Mouse (Mus musculus): ENCODE measurements around the gene Ltf.

Ltf gene

DNA sequence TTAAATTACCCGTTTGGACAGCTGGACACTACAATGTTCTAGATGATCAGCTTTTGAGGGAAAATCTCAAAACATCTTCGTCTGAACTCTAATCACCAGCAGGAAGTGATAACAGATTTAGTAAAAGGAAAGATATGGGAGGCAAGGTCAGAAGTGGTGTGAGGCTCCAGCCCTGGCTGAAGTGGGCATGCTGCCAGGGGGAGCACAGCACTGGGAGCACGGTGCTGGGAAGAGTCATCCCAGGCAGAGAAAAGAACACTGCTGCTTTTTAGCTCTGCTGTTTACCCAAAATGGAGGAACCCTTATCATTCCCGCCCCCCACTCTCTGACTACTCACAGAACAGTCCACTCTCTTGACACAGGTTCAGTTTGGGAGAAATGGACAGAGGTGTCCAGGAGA is 20.9 kb downstream of the Ltf start:
- DNase-seq = peak; percentile 65 to 71

DNA sequence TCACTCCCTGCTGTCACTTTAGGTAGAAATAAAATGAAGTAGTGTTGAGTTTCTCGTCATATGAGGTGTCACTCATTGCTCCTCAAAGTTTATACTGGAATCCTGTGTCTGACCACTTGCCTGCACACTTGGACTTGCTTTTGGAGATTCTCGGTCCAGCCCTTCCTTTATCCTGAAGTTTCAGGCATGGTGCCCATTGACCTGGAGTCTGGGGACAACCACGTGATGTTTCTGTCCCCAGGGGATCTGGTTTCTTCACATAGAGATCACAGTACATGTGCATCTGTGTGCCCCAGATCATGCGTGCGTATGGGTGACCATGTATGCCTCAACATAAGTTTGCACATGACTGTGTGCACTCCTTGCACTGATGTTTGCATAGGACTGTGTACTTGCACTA is 23.2 kb downstream of the Ltf start:
- DNase-seq = no peak

DNA sequence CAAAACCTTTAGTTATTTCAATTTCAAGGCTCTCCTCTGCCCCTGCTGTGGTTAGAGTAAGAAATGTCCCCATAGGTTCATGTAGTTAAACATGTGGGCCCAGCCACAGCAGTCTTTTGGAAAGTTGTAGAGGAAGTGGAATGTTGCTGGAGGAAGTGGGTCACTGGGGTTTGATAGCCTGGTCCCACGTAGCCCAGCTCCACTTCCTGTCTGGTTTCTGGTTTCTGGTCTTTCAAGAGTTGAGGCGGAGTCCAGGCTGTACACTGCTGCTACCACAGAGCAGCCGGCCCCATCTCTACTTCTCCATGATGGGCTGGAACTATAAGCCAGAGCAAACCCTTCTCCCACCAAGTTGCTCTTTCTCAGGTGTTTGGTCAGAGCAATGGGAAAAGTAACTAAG is 27.2 kb downstream of the Ltf start:
- no peak for DNase-seq

DNA sequence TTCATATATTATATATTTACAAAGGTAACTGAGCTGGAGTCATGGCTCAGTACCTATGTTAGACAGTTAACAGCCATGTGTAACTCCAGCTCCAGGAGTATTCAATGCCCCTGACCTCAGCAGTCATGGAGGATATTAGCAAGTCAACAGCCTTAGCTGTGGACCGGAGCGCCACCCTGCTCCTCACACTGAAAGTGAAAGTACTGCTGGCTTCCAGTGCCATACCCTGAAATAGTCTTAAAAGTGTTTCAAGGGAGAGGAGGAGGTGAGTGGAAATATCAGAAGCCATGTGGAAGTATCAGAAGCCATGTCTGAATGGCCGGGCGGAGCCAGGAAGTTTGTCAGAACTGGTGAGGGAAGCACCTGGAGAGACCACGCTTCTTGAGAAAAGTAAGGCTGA is 28.2 kb downstream of the Ltf start:
- DNase-seq = no peak

DNA sequence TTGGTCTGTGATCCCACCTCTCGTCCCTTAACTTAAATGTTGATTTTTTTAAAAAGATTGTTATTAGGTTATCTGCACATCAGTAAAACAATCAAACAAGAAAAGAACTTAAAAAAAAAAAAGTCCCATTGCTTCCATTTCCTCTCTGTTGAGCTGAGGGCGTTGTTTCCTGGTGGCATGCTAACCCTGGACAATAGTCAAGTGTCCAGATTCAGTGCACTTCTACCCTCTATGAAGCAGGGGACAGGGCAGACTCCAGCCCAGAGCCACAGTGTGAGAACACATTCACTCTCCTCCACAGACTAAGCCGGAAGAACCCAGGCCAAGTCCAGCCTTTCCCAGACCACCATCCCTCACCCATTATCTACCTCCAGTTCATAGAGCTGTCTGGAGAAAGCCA is 29.4 kb downstream of the Ltf start:
- no peak for DNase-seq

DNA sequence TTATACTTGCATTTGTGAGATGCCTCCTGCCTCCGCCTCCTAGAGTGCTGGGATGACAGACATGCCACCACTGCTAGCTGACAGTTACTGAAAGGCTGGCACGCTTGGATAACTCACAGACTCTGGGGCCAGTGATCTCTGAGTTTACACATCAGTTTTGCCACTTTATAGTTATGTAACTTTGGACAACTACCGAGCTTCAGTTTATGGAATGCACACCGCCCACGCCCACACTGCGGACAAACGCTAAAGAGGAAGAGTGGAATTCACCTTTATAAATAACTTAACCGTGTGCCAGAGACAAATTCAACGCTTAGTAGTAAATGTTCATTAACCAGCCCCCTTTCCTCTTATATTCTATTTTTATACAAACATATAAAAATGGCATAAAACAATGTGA is 35.9 kb downstream of the Ltf start:
- no peak for DNase-seq

DNA sequence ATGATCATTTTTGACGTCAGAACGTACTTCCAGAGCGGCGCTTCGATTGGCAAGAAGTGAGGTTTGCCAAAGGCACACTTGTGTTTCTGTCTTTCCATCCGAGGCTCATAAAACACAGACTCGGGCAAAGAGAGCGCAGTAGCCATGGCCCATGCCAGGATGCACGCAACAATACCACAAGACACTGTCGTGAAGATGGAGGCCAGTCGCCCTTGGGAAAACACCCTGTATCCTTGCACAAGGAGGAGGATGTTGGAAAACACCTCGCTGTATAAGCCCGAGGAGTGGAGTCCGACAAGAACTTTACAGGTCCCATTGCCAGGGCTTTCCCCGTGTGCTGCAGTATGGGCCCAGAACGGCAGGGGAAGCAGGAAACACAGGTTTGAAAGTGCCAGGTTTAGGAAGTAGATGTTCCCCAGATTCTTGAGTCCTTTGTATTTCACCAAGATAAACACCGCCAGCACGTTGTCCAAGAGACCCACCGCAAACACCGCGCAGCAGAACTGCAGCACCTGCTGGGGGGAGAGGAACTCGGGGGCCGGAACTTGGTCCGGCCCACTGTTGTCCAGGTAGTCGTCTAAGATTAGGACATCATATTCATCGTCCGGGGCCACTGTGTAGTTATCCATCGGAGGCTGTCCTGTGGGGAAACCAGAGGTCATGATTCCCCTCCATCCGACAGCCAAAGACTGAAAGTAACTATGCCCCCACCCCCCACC is 36.9 kb downstream of the Ltf start:
- no peak for DNase-seq

DNA sequence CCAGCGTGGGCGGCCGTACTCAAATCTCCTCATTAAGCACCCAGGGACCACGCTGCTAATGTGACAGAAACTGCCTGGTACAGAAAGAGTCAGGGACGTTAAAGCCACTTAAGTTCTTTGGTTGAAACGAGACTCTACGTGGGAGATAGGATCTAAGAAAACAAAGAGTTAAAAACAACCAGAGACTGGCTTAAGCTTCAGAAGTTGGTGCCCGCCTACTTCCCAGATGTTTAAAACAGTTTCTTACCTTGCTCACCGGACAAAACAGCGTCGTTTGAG is 37.4 kb downstream of the Ltf start:
- no peak for DNase-seq

DNA sequence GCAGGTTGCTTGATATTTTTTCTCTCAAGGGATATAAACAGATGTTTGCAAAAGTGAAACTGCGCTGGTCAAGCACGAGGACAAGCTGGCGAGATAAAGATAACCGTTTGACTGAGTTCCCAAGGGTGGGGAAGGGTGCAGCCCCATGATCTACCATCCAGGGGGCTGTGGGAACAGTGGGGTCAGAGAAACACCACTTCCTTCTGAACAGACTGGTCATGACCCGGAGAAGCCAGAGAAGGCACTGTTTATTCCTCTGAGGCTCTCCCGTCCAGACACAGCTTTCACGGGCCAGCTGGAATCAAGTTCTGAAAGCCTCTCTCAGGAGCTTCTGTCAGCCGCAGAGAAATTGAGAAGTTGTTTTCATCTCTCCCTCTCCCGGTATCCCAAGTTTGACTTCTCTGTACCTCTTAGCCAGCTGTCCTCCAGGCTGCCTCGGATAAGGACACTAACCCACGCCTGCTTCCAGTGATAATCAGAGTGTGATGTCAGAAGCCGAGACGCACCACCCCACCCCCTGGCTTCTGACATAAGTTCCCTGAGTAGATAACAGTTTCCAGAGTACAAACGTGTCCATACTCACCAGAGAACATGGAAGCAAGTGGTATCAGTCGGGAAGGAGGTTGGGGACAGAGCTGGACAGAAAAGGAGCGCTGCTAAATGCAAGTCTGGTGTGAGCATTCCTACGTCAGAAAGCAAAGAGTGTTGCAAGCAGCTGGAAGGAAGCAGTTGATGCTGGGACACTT is 37.9 kb downstream of the Ltf start, which contains the start of gene Ccrl2:
Ccrl2 (minus strand) TSS at position 722 of the 746 bp plus-strand sequence.
- peak; percentile 25 to 53 for DNase-seq

DNA sequence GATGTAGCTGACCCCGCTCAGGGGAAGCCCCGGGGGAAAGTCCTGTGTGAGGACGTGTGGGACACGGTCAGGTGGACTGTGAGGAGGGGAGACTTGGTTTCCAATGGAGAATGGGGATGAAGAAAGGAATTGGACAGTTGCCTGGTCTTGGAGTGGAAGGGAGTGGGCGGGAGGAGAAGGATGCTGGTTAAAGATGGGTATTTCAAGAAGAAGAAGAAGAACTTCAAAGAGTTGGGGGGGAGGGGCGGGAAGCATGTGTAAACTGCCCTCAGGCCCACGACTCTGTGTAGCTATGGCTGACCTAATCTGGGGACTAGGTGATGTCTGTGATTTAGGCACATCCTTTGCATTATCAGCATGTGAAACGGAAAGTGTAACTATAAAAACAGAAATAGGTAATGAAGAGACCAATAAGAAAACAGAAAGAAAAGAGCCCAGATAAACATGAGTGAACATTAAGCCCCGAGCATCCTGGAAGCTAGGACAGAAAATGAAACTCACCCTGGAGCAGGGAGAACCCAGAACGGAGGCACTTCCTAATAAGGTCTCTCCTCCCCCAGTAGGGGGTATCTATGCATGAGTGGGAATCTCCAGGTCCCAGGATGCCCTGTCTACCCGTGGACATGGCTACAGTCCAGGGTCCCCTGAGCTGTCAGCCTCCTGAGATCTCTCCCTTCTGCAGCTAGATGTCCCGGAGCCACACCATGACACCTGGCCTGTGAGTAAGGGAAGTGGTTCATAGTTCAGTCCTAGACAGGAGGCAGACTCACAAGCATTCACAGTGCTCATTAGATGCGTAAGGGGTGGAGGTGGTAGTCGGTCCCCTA is 38.7 kb downstream of the Ltf start:
- no peak for DNase-seq

DNA sequence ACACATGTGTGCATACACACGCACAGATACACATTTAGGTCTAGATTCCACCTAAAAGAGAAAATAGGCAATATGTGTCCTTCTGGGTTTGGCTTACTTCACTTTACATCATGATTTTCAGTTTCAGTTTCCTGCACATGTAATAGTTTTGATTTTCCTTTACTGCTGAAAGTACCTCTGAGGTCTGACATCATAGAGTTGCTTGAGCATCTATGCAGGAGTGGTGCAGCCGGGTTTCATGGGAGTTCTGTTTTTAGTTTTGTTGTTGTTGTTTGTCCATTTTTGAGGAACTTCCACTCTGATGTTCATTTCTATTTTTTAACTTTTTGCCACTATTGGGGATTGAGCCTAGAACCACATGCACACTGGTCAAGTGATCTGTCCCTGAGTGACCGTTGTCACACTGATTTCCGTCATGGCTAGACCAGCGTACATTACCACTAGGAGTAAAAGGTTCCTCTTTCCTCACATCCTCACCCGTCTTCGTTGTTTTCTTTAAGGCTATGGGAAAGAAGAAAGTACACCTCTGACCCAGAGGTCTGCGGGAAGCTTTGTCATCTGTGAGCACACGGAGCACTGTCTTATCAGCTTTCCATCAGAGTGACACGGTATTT is 40.0 kb downstream of the Ltf start:
- DNase-seq = no peak

DNA sequence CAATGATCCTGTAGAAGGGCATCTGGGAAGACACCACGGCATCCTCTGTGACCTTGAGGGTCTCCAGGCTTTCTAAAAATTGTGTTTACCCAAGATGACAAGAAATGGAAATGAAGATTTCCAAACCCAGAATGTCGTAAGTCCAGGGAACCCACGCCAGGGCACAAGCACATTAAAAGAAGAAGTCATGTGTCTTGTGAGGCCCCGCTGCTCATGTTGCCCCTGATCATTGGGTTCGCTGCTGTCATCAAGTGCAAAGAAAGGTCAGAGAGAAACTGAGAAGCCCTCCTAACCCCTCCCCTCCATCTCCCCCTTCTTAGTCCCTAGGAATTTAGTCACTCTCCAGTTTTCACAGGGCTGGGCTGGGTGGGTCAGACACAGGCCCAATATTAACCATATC is 43.8 kb downstream of the Ltf start:
- no peak for DNase-seq

DNA sequence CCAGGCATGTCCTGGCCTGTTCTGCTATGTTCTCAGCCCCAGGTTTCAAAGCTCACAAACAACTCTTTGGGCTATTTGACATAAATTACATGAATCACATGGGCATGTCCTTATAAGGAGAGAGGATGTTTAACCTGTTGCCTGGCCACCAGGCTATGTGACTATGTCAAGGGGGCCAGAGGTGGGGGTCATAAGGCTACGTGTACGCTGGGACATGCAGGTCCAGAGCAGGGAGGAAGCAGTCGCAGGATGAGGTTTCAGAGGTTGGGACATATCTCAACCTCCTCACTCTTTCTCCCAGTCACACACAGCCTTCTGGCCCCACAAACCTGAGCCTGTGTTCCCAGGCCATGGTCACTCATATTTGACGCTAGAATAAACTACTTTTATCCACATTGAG is 48.0 kb downstream of the Ltf start:
- no peak for DNase-seq

DNA sequence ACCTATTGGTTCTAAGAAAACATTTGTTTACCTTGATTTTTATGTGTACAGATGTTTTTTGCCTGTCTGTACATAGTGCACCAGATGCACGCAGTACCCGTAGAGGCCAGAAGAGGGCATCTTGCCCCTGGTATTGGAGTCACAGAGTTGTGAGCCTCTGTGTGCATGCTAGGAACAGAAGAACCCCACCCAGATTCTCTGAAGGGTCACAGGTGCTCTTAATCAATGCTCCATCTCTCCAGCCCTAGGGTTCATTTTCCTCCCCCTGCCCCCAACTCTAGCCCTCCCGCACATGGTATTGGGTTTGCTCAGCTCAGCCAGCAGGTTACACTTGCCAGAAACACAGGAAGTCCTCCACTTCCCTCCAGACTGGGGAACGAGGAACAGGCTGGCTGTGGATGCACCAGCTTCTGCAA is 51.5 kb downstream of the Ltf start:
- DNase-seq = peak; percentile 79

DNA sequence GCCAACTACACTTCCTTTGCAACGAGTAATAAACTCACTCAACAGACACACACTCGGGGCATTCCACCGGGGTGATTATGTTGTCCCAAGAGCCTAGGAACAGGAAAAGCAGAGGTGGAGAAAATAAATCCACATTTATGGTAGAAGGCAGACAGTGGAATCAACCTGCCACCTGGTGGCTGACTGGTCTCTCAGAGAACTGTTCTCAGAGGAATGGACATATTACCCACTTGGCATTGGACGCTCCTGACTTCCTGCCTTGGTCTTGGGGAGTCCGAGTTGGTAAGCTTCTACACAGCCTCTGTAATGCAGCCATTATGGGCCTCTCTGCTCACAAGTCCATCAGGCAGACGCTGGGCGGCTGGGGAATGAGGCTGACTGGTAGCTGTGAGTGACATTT is 53.1 kb downstream of the Ltf start:
- peak; percentile 71 to 76 for DNase-seq

DNA sequence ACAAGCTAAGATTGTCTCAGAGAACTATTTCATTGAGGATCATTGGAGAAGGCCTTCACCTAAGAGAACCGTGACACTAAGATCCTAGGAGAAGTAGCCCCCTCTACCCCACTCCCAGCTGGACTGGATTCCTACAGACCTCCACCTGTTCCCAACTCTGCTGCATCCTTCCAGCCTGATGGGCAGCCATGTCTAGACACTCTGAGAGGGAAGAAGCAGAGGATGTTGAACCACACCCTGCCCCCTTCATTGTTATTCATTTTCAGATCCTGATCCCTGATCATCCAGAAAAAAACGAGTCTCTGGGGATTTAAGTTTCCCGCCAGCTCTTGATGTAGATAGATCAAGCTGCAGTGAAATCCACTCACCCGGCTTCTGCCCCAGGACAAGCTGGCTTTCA is 53.9 kb downstream of the Ltf start:
- DNase-seq = no peak

DNA sequence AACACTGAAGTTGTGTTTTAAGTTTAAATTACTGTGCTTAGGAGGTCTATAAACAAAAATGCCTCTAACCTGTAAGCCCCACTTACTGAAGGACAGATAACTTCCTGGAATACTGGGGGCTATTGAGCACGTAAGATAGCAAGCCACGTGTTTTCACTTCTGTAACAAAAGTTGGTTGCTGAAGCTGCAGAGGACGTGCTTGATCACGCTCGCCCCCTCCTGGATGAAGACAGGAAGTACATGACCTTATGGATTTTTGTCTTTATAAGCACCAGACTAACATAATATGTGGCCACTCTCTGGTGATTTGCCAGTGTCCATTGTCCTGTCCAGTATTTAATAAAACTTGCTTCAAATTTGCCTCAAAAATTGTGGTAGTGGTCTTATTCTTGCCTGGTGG is 58.7 kb downstream of the Ltf start:
- DNase-seq = no peak

DNA sequence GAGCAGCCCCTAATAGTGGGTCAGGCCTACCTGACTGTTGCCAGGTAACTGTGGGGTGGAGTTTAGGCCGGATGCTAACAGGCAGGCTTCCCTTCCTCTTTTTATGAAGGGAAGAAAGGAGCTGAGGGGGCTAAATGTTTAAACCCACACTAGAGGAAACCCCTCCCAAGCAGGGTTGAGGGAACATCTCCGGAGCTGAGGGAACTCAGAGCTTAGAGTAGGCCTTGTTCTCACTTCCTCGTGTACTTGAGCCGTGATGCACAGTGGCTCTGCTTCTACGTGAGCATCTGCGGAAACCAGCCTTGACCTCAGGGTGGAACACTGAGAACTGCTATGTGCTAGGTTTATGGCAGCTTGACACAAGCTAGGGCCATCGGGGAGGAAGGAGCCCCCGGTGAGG is 61.7 kb downstream of the Ltf start:
- DNase-seq = no peak

DNA sequence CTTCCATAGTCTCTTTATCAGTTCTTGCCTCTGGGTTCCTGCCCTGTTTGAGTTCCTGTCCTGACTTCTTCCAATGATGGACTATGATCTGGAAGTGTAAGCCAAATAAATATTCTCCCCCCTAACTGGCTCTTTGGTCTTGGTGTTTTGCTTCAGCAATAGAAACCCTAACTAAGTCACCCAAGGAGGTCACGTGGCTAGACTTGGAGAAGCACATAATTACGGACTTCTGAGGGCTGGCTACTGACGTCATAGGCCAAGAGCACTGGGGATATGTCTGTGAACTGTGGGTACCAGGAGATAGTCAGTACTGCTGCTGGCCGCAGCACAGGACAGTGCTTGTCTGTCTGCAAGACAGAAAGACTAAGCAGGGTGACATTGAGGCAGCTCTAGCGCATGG is 62.7 kb downstream of the Ltf start:
- no peak for DNase-seq

DNA sequence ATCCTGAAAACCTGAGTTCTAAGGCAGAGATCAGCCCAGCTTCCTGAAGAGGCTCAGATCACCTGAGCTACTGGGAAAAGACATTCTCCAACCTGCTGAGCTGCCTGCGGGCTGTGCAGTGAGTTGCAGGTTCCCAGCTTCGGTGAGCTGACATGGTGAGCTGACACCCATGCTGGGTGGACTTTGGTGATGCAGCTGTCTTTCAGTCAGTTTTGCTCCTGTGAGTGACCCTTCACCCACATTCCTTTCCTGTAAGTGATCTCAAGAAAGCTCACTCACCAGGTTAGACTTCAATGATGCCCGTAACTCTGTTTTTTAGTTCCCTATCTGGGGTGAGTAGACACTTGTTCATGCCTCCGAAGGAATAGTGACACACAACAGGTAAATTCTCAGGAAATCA is 66.3 kb downstream of the Ltf start:
- DNase-seq = no peak

DNA sequence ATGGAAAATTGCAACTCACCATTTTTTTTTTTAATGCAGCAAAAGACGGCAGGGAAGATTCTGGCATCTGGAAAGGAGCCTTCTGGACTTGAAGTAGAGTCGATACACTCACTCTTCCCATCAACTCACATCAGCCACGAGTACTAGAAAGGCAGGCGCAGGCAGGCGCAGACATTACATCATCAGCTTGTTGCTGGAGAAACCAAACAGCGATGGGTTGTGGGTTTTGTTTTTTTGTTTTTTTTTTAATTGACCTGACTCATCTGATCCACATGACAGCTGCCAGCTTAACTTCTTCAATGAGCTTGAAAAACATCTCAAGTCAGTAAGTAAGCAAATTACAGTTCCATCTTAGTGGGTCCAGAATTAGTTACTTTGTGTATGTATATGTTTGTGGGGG is 67.1 kb downstream of the Ltf start:
- DNase-seq = no peak

DNA sequence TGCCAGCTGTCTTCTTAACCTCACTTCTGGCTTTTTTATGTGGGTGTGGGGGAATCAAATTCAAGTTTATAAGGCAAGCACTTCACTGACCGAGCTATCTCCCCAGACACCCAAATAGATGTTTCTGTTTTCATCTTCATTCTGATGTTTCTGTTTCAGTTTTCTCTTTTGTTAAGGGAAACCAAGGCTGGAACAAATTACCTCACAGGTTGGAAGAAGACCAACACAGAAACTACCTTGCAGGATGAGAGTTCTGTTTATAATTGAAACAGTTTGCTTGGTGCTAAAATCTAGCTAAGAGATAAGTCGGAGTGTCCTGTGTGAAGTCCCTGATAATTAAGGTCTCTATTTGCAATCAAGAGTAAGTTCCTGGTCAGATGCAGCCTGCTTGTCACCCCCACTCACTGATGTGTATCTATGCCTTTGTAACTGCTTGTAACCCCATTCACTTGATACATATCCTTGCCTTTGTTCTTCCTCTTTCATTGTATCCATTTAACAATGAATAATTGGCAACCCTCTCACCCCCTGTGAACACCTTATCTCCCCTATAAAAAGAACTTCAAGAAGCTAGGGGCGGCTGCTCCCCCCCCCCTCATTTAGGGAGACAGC is 68.0 kb downstream of the Ltf start:
- no peak for DNase-seq

DNA sequence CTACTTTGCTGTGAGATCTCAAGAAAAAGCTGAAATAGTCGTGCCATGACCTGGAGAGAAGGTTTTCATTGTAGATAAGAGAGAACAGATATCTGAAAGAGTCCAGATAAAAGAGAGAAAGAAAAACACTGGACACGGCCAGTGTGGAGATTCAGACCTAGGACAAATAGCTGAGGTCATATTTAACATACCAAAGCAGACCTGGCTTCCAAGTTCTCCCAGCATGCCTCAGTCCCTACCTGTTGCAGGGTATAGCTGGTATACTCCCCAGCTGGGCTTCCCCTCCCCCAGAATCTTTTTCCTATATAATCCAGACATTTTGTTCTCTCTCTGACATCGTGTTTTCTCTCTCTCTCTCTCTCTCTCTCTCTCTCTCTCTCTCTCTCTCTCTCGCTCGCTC is 68.9 kb downstream of the Ltf start:
- no peak for DNase-seq
